Mouse (Mus musculus): ENCODE results near the gene Rnf133. TPM values are rescaled to one million over a fixed set of nuclear protein-coding genes. Genes with fewer than 3 reads are reported as not detected.

Gene Rnf133
- polyA plus RNA-seq (2012; ENCODE audit: insufficient read depth, insufficient read length, low replicate concordance, missing spikeins): not detected in 2 replicates

GRCm38 (mm10) chr6:23650205-23650604 lies at the start of gene Rnf133:
TSS of gene Rnf133 (minus strand) at chr6:23650305.
- H3K4me3 ChIP-seq (ENCODE audit: insufficient read depth, low read depth, low read length): no peak within 1 kb of the TSS
- H3K27ac ChIP-seq (ENCODE audit: insufficient read depth, low read depth, low read length): no peak within 1 kb of the TSS
- WGBS: 94% methylated on average over 2 of the region's 2 CpGs
- H3K4me1 ChIP-seq (ENCODE audit: control insufficient read depth, insufficient read depth, low read length): no peaks in the 10 kb centered on the region
- TF ChIP-seq CTCF (IDR thresholded peaks at IDR 0.05; ENCODE audit: insufficient read depth, low read depth, low read length) (no peak), POLR2A (IDR thresholded peaks at IDR 0.05; ENCODE audit: insufficient read depth, low read depth, low read length) (no peak)

DNA sequence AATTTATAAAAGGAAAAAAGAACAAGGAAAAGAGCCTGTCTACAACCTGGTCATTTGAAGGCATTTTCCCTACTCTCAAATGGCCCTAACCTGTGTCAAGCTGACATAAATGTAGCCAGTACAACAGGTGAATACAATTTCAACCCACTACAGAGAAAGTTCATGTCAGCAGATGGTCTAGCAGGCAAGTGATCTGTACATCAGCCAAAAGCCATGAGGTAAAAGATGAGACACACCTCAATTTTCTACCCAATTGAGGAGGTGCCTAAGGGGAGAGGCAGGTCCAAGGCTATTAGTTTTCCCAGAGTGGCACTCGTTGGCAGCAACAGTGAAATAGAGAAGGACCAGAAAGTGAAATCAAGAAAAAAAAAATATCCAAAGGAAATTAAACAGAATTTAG lies 28.1 kb upstream of the Rnf133 start:
- WGBS: 76% methylated on average over 1 of the region's 1 CpGs

DNA sequence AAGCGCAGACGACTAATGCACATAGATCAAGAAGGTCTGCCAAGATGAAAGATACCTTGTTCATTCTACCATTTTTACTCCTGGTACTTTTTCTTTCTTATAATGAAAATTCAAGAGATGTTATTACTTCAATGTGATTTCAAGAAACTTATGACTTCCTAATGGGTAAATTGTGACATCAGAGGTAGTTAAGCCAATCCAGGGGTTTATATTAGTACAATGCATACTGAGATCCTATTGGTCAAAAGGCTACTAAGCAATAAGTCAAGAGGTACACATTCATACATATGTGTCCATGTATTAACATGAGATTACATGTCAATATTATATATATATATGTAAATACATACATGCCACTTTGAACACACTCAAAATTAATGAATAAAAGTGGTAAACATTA lies 4.9 kb upstream of the Rnf133 start, which contains the start of gene Rnf148:
Gene Rnf148, minus strand, starts transcription at position 101 of the 400 bp plus-strand sequence.
- no peak within 1 kb of the TSS for H3K27ac ChIP-seq (ENCODE audit: insufficient read depth, low read depth, low read length)
- no peaks in the 10 kb centered on the region for H3K4me1 ChIP-seq (ENCODE audit: control insufficient read depth, insufficient read depth, low read length)
- TF ChIP-seq CTCF (IDR thresholded peaks at IDR 0.05; ENCODE audit: insufficient read depth, low read depth, low read length): no peak
- TF ChIP-seq POLR2A (IDR thresholded peaks at IDR 0.05; ENCODE audit: insufficient read depth, low read depth, low read length): no peak
- WGBS: 95% methylated on average over 2 of the region's 2 CpGs
- H3K4me3 ChIP-seq (ENCODE audit: insufficient read depth, low read depth, low read length): no peak within 1 kb of the TSS

More for the DNA sequence above, 28.1 kb upstream of the Rnf133 start:
- Histone ChIP-seq H3K27ac (ENCODE audit: insufficient read depth, low read depth, low read length) (no peak overlapping the region), H3K4me3 (ENCODE audit: insufficient read depth, low read depth, low read length) (no peak overlapping the region), H3K4me1 (ENCODE audit: control insufficient read depth, insufficient read depth, low read length) (no peaks in the 10 kb centered on the region)
- no peak for TF ChIP-seq CTCF (IDR thresholded peaks at IDR 0.05; ENCODE audit: insufficient read depth, low read depth, low read length)
- TF ChIP-seq POLR2A (IDR thresholded peaks at IDR 0.05; ENCODE audit: insufficient read depth, low read depth, low read length): no peak

DNA sequence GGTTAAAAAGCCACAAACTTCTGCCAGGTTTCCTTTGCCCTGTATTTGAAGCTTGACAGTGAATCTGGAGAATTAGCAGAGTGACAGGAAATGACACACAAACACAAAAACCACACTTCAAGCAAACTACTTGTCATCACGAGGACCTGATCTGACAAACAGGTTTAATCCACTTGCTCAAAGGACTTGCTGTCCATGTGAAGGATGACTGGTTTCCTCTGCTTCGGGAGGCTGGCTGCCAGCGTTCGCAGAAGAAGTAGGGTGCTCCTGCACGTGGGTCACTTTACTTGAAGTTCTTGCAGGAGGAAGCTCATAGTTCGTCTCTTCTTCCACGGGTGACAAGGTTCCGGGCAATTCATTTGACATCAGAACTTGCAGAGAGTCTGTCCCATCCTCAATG lies 1.4 kb downstream of the Rnf133 start:
- TF ChIP-seq CTCF (IDR thresholded peaks at IDR 0.05; ENCODE audit: insufficient read depth, low read depth, low read length) (no peak), POLR2A (IDR thresholded peaks at IDR 0.05; ENCODE audit: insufficient read depth, low read depth, low read length) (no peak)
- 92% methylated on average over 8 of the region's 8 CpGs for WGBS
- H3K4me1 ChIP-seq (ENCODE audit: control insufficient read depth, insufficient read depth, low read length): no peaks in the 10 kb centered on the region

GRCm38 (mm10) chr6:23647627-23648247 lies 2.4 kb downstream of the Rnf133 start:
- H3K4me1 ChIP-seq (ENCODE audit: control insufficient read depth, insufficient read depth, low read length): no peaks in the 10 kb centered on the region
- no peak for TF ChIP-seq POLR2A (IDR thresholded peaks at IDR 0.05; ENCODE audit: insufficient read depth, low read depth, low read length)
- TF ChIP-seq CTCF (IDR thresholded peaks at IDR 0.05; ENCODE audit: insufficient read depth, low read depth, low read length): no peak
- H3K27ac ChIP-seq (ENCODE audit: insufficient read depth, low read depth, low read length): no peak overlapping the region
- 62% methylated on average over 7 of the region's 7 CpGs for WGBS
- H3K4me3 ChIP-seq (ENCODE audit: insufficient read depth, low read depth, low read length): no peak overlapping the region

More for the DNA sequence above, 1.4 kb downstream of the Rnf133 start:
- Histone ChIP-seq H3K27ac (ENCODE audit: insufficient read depth, low read depth, low read length) (no peak overlapping the region), H3K4me3 (ENCODE audit: insufficient read depth, low read depth, low read length) (no peak overlapping the region)

DNA sequence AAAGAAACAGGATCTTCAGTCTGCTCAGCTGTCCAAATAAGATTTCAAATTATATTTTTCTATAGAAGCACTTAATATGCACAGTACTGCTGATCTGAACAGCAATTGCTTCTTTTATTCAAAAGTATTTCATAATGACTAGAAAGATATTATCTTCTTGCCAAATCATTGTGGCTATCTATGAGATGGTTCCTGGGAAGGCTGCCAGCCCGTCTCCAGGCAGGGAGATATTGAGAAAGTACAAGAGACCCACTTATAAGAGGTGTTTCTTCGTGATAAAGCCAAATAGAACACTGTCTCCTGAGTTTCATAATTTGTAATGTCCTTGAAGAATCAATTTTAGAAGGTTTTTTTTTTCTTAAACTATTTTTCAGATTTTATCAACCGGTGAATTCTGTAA lies 13.0 kb downstream of the Rnf133 start:
- no peak for TF ChIP-seq POLR2A (IDR thresholded peaks at IDR 0.05; ENCODE audit: insufficient read depth, low read depth, low read length)
- no peak for TF ChIP-seq CTCF (IDR thresholded peaks at IDR 0.05; ENCODE audit: insufficient read depth, low read depth, low read length)
- Histone ChIP-seq H3K4me1 (ENCODE audit: control insufficient read depth, insufficient read depth, low read length) (no peaks in the 10 kb centered on the region), H3K4me3 (ENCODE audit: insufficient read depth, low read depth, low read length) (no peak overlapping the region), H3K27ac (ENCODE audit: insufficient read depth, low read depth, low read length) (no peak overlapping the region)
- 74% methylated on average over 3 of the region's 3 CpGs for WGBS

DNA sequence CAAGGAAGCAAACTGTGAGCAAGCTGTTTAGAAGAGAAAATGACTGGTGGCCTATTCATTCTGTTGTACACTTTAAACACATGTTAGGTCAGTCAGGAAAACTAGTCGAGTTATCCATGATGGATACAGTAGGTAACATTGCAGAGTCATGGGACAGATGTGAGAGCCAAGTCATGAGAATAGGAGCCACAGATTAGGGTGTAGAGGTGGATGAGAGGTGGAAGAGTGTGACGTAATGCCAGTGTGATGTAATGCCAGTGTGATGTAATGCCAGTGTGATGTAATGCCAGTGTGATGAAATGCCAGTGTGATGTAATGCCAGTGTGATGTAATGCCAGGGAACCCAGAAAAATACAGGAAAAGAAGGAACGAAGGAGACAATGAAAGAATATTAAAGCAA lies 14.9 kb downstream of the Rnf133 start:
- TF ChIP-seq CTCF (IDR thresholded peaks at IDR 0.05; ENCODE audit: insufficient read depth, low read depth, low read length) (no peak), POLR2A (IDR thresholded peaks at IDR 0.05; ENCODE audit: insufficient read depth, low read depth, low read length) (no peak)
- H3K4me3 ChIP-seq (ENCODE audit: insufficient read depth, low read depth, low read length): no peak overlapping the region
- WGBS: 94% methylated on average over 3 of the region's 3 CpGs
- H3K27ac ChIP-seq (ENCODE audit: insufficient read depth, low read depth, low read length): no peak overlapping the region
- H3K4me1 ChIP-seq (ENCODE audit: control insufficient read depth, insufficient read depth, low read length): no peaks in the 10 kb centered on the region

DNA sequence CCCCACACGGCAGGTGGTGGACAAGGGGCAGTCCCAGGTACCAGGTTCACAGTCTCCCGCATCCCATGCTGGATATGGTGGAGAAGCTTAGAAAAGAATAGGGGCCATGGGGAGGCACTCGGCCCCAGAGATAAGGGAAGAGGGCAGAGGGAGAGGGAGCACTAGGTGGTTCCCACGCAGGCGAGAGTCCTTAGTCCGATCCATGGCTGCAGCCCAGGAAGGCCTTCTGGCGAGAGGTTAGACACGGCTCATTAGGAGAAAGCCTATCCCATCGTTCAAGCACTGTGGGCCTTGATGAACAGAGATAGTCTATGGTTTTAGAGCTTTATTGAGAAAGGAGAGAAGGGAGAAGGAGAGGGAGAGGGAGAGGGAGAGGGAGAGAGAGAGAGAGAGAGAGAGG lies 16.1 kb downstream of the Rnf133 start:
- Histone ChIP-seq H3K27ac (ENCODE audit: insufficient read depth, low read depth, low read length) (no peak overlapping the region), H3K4me3 (ENCODE audit: insufficient read depth, low read depth, low read length) (no peak overlapping the region), H3K4me1 (ENCODE audit: control insufficient read depth, insufficient read depth, low read length) (no peaks in the 10 kb centered on the region)
- TF ChIP-seq POLR2A (IDR thresholded peaks at IDR 0.05; ENCODE audit: insufficient read depth, low read depth, low read length) (no peak), CTCF (IDR thresholded peaks at IDR 0.05; ENCODE audit: insufficient read depth, low read depth, low read length) (no peak)
- 93% methylated on average over 9 of the region's 9 CpGs for WGBS

- H3K27ac ChIP-seq (ENCODE audit: insufficient read depth, low read depth, low read length): no peak overlapping the region
- TF ChIP-seq CTCF (IDR thresholded peaks at IDR 0.05; ENCODE audit: insufficient read depth, low read depth, low read length) (no peak), POLR2A (IDR thresholded peaks at IDR 0.05; ENCODE audit: insufficient read depth, low read depth, low read length) (no peak)
- H3K4me3 ChIP-seq (ENCODE audit: insufficient read depth, low read depth, low read length): no peak overlapping the region
- WGBS: 63% methylated on average over 4 of the region's 4 CpGs
- no peaks in the 10 kb centered on the region for H3K4me1 ChIP-seq (ENCODE audit: control insufficient read depth, insufficient read depth, low read length)
These were observed 19.6 kb downstream of the Rnf133 start for GRCm38 (mm10) chr6:23630465-23630864.

Other genes starting within 250 kb of the Rnf133 start
- not detected in 2 replicates for gene Rnf148, start 4.8 kb upstream of the Rnf133 start, polyA plus RNA-seq (2012; ENCODE audit: insufficient read depth, insufficient read length, low replicate concordance, missing spikeins)
- not detected in 2 replicates for gene Cadps2, start 189.1 kb upstream of the Rnf133 start, polyA plus RNA-seq (2012; ENCODE audit: insufficient read depth, insufficient read length, low replicate concordance, missing spikeins)